Mouse (Mus musculus) inflammation-experienced regulatory T-cells, adult 16 weeks (primary cell): ENCODE measurements around the gene Them5. TPM values are rescaled to one million over a fixed set of nuclear protein-coding genes. Genes with fewer than 3 reads are reported as not detected.

ENCODE experiments used
- polyA plus RNA-seq: library from polyadenylated mRNA; unstranded; fragments of 100-300 nt; shearing (Covaris generic); gene quantifications from one replicate; pipeline ENCODE4 v1.2.1, GENCODE M21; 2017

Gene Them5
- polyA plus RNA-seq: not detected

DNA sequence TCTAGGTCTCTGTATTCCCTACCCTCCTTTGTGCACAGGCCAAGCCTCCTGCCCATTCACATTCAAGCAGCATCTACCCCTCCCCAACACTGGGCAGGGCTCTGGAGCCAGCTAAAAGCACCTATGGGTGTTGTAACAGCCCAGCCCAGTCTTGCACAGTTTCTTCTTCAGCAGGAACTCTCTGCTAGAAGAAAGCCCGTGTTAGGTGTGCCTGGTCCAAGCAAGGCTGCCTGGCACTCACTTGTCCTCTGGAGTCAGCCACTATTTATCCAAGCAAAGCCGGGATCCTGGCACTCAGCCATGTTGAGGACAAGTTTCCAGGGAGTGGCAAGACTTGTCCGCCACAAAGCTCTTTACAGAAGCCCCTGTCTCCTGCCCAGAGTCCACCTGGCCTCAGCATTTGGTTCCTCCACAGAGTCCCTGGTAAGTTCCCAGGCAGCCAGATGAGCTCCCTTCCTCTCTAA, at the start of gene Them5:
Gene Them5 (plus strand): TSS at position 141 of the 464 bp plus-strand sequence.

DNA sequence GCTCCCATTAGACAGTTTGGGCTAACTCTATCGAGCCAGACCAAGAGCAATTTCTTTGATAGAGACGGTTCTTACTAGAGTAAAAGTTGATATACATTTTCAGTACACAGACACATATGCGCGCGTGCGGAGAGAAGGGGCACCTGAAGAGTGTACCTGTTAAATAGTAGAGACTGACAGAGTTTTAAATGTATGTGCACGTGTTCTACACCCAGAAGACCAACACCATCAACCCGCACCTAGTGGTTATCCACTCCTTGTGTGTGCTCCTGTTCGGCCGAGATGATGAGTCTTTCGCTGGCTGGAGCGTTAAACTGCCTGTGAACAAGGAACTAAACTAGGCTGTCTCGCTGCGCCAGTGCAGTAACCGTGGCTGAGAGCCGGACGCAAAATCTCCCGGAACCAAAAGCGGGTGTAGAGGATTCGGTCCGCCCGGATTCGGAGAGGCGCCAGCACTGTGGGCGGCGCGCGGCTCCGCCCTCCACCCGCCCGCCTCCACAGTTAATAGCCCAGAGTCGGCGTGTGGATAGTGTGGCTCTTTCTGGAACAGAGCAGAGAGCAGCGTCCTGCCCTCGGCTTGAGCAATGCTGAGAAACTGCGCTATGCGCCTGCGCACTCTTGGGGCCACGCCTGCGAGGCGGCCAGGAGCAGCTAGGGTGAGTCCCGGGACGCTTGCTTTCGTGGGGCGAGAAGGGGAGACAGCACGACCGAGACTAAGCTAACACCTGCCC, 32.1 kb upstream of the Them5 start, which contains the start of gene Them4:
Gene Them4 (plus strand): TSS at position 457 of the 731 bp plus-strand sequence.

DNA sequence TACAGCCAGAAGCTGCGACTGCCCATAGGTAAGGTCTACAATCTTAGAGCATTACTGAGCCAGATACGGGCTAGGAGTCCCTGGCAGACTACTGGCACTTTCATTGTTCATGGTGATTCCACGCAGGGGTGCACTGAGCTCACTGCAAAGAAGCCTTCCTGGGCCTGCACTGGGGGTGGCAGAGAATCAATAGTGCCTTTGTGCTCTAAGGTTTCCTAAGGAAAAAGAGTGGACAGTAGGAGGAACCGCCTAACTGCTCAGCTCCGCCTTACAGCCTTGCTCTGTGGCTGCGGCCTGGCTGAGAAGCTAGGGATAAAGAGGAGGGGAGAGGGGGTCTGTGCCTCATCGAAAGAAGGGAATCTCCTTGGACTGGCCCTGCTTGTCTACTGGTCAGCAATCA, 20.2 kb downstream of the Them5 start, which contains the start of gene C2cd4d:
Gene C2cd4d (plus strand): TSS at position 301 of the 400 bp plus-strand sequence.

DNA sequence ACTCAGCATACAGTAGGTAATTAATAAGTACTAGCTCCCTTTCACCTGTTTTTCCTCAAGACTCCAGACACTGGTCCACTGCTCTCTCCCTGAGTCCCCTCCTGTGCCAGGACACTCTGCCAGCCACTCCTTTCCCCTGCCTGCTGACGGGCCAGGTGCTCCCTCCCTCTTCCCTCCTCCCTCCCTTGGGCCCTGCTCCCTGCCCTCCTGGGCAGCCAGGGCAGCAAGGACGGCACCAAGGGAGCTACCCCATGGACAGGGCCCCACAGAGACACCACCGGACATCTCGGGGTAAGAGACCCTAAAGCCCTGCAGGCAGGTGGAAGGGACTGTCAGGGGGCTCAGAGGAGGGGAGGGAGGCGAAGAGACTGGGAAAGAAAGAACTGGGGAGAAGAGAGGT, 30.7 kb downstream of the Them5 start, which contains the start of gene Rorc:
Gene Rorc (plus strand): TSS at position 154 of the 400 bp plus-strand sequence.

Other genes starting within 250 kb of the Them5 start
- 0.21 TPM for gene Gm10696, start 163.9 kb upstream of the Them5 start, polyA plus RNA-seq
- not detected for gene Gm5286, start 145.4 kb upstream of the Them5 start, polyA plus RNA-seq
- gene Gm4778, start 78.1 kb upstream of the Them5 start, polyA plus RNA-seq: not detected
- 7.9 TPM for gene Them4, start 32.0 kb upstream of the Them5 start, polyA plus RNA-seq
- not detected for gene C2cd4d, start 20.3 kb downstream of the Them5 start, polyA plus RNA-seq
- 7.6 TPM for gene Rorc, start 30.7 kb downstream of the Them5 start, polyA plus RNA-seq
- gene Lingo4, start 56.4 kb downstream of the Them5 start, polyA plus RNA-seq: 0.13 TPM
- 9.8 TPM for gene Tdrkh, start 71.2 kb downstream of the Them5 start, polyA plus RNA-seq
- 69.6 TPM for gene Mrpl9, start 101.2 kb downstream of the Them5 start, polyA plus RNA-seq
- gene Oaz3, start 101.8 kb downstream of the Them5 start, polyA plus RNA-seq: 0.98 TPM
- gene Celf3, start 136.2 kb downstream of the Them5 start, polyA plus RNA-seq: 2.5 TPM
- gene Riiad1, start 138.2 kb downstream of the Them5 start, polyA plus RNA-seq: not detected
- gene Snx27, start 240.6 kb downstream of the Them5 start, polyA plus RNA-seq: 14.7 TPM